Comparison of ENCODE assay signal across 22 mouse cellular contexts in the genomic region with DNA sequence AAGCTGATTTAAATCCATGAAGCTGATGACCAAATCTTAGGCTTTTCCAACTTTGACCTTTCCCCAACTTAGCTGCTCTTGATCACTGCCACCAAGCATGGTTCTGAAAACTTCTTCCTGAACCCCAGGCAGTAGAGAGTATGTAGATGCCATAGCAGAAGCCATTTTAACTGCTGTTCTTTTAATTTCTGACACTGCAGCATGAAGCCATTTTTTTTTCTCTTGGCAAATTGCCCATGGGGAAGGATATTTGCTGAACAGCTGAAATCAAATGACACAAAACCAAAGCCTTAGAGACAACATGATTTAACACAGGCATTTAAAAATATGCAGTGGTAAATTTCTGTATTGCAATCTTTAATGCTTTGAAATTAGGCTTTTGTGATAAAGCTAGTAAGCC. TPM values are rescaled to one million over a fixed set of nuclear protein-coding genes. Genes with fewer than 3 reads are reported as not detected.
DNase-seq lines count a peak whose midpoint lies in the region; ATAC-seq and TF ChIP-seq lines count a peak whose summit lies in the region.
"Had no signal": no experiment of that assay in that cellular context is flagged by ENCODE, and none has a peak within 500 bp of the region (broad histone marks: within the 10 kb centered on the region; RNA-seq: fewer than 3 reads in every experiment).

No protein-coding gene starts in this region.

- peak; percentile 31 for DNase-seq in embryonic facial prominence, embryonic 14.5 days (ENCODE audit: low spot score)
- no peak for DNase-seq in embryonic facial prominence, embryonic 10.5 days (ENCODE audit: low spot score)
- DNase-seq in lung, embryonic 14.5 days: peak; percentile 73
- DNase-seq in lung, postnatal 14 days: no peak
- peak; percentile 5 for DNase-seq in adipocyte (ENCODE audit: low spot score)
- DNase-seq in brain, adult 2 months (ENCODE audit: low read depth, low spot score): peak; percentile 39
- no peak for DNase-seq in embryo, embryonic 10.5 days (ENCODE audit: low spot score)
- DNase-seq: adrenal gland, postnatal 25 days; embryo, embryonic 11 days; gastrocnemius, postnatal 25 days; heart, adult 2 months; heart, postnatal 14 days; kidney, adult 2 months; kidney, postnatal 14 days; layer of hippocampus, postnatal 36 days; lung, postnatal 4 days; thymus, adult 18-20 months; thymus, postnatal 36 days had no signal

- no peak for TF ChIP-seq CTCF in lung, embryonic 14.5 days (IDR thresholded peaks at IDR 0.05; ENCODE audit: low read depth)

- H3K4me2 ChIP-seq in embryonic facial prominence, embryonic 14.5 days (ENCODE audit: low read depth, low read length): no peak overlapping the region
- no peak overlapping the region for H3K4me2 ChIP-seq in lung, embryonic 14.5 days
- H3K4me2 ChIP-seq: embryonic facial prominence, embryonic 15.5 days; heart, embryonic 13.5 days; hindbrain, embryonic 12.5 days; neural tube, embryonic 15.5 days had no signal

- H3K4me3 ChIP-seq in embryonic facial prominence, embryonic 14.5 days (ENCODE audit: low read depth, low read length): no peak overlapping the region
- no peak overlapping the region for H3K4me3 ChIP-seq in embryonic facial prominence, embryonic 10.5 days
- no peak overlapping the region for H3K4me3 ChIP-seq in lung, embryonic 14.5 days (ENCODE audit: low read depth, low read length)
- H3K4me3 ChIP-seq: embryonic facial prominence, embryonic 15.5 days; heart, adult 2 months; heart, embryonic 13.5 days; hindbrain, embryonic 12.5 days; neural tube, embryonic 15.5 days had no signal

- no peak overlapping the region for H3K27ac ChIP-seq in embryonic facial prominence, embryonic 14.5 days (replicated peaks; ENCODE audit: low read depth, low read length)
- H3K27ac ChIP-seq in embryonic facial prominence, embryonic 10.5 days (replicated peaks): no peak overlapping the region
- no peak overlapping the region for H3K27ac ChIP-seq in lung, embryonic 14.5 days (ENCODE audit: low read depth)
- H3K27ac ChIP-seq: embryonic facial prominence, embryonic 15.5 days; heart, adult 2 months; heart, embryonic 13.5 days; hindbrain, embryonic 12.5 days; neural tube, embryonic 15.5 days had no signal

- no peaks in the 10 kb centered on the region for H3K9me3 ChIP-seq in embryonic facial prominence, embryonic 14.5 days (ENCODE audit: control insufficient read depth, low read length)
- no peaks in the 10 kb centered on the region for H3K9me3 ChIP-seq in embryonic facial prominence, embryonic 10.5 days
- no peaks in the 10 kb centered on the region for H3K9me3 ChIP-seq in lung, embryonic 14.5 days (ENCODE audit: low read depth, low read length)
- H3K9me3 ChIP-seq: embryonic facial prominence, embryonic 15.5 days; heart, embryonic 13.5 days; hindbrain, embryonic 12.5 days; neural tube, embryonic 15.5 days had no signal

- no peaks in the 10 kb centered on the region for H3K36me3 ChIP-seq in embryonic facial prominence, embryonic 14.5 days (ENCODE audit: control insufficient read depth, insufficient read depth, low read length)
- H3K36me3 ChIP-seq in embryonic facial prominence, embryonic 10.5 days (replicated peaks): no peaks in the 10 kb centered on the region
- H3K36me3 ChIP-seq in lung, embryonic 14.5 days (ENCODE audit: insufficient read depth): no peaks in the 10 kb centered on the region
- H3K36me3 ChIP-seq: embryonic facial prominence, embryonic 15.5 days; heart, embryonic 13.5 days; hindbrain, embryonic 12.5 days; neural tube, embryonic 15.5 days had no signal

- no peak overlapping the region for H3K9ac ChIP-seq in embryonic facial prominence, embryonic 14.5 days (ENCODE audit: low read depth, low read length)
- no peak overlapping the region for H3K9ac ChIP-seq in lung, embryonic 14.5 days
- H3K9ac ChIP-seq: embryonic facial prominence, embryonic 15.5 days; heart, embryonic 13.5 days; hindbrain, embryonic 12.5 days; neural tube, embryonic 15.5 days had no signal

- no peaks in the 10 kb centered on the region for H3K27me3 ChIP-seq in embryonic facial prominence, embryonic 14.5 days (replicated peaks; ENCODE audit: control insufficient read depth, insufficient read depth, low read length)
- H3K27me3 ChIP-seq in embryonic facial prominence, embryonic 10.5 days (replicated peaks; ENCODE audit: low read depth, poor library complexity, severe bottlenecking): no peaks in the 10 kb centered on the region
- H3K27me3 ChIP-seq in lung, embryonic 14.5 days (ENCODE audit: insufficient read depth, low read length): no peaks in the 10 kb centered on the region
- H3K27me3 ChIP-seq: embryonic facial prominence, embryonic 15.5 days; heart, embryonic 13.5 days; hindbrain, embryonic 12.5 days; neural tube, embryonic 15.5 days had no signal

- no peaks in the 10 kb centered on the region for H3K4me1 ChIP-seq in embryonic facial prominence, embryonic 14.5 days (ENCODE audit: control insufficient read depth, insufficient read depth, low read length)
- H3K4me1 ChIP-seq in embryonic facial prominence, embryonic 10.5 days: no peaks in the 10 kb centered on the region
- no peaks in the 10 kb centered on the region for H3K4me1 ChIP-seq in lung, embryonic 14.5 days (ENCODE audit: insufficient read depth)
- H3K4me1 ChIP-seq: embryonic facial prominence, embryonic 15.5 days; heart, embryonic 13.5 days; hindbrain, embryonic 12.5 days; neural tube, embryonic 15.5 days had no signal

- no peak for ATAC-seq in embryonic facial prominence, embryonic 14.5 days (ENCODE audit: low read depth)
- ATAC-seq in lung, embryonic 14.5 days (ENCODE audit: insufficient read depth): no peak

RNA-seq across cellular contexts. Expression of a gene that starts 56.7 kb away (rescaled TPM):
- polyA plus RNA-seq in embryonic facial prominence, embryonic 14.5 days (2014; fragmentation: Nextera tagmentation; extraction: Ambion mirVana): 14.9 and 16.6 TPM in 2 replicates
- 10.8 and 12.4 TPM in 2 replicates for polyA plus RNA-seq in embryonic facial prominence, embryonic 10.5 days (2016; fragmentation: Nextera tagmentation; extraction: Ambion mirVana)
- 6.3 and 7.4 TPM in 2 replicates for polyA plus RNA-seq in lung, embryonic 14.5 days (2014; fragmentation: Nextera tagmentation; extraction: Ambion mirVana)

Comparison
In these comparisons a context has a peak if more than half of its experiments do, and no peak if none do; other contexts are left out.
1. DNase-seq: peak in embryonic facial prominence, embryonic 14.5 days (single experiment), lung, embryonic 14.5 days (single experiment), adipocyte (single experiment) and brain, adult 2 months (single experiment); none in embryonic facial prominence, embryonic 10.5 days (single experiment), lung, postnatal 14 days (single experiment) and embryo, embryonic 10.5 days (single experiment).